Mouse (Mus musculus) layer of hippocampus, postnatal 10 days (tissue): ENCODE results near the gene Tek. TPM values are rescaled to one million over a fixed set of nuclear protein-coding genes. Genes with fewer than 3 reads are reported as not detected.

Source experiments
- DNase-seq, 2 experiments: peaks; one replicate each; pipeline ENCODE4 v3.0.0; 2021; ENCODE audit warnings: low spot score in 2 of 2
- total RNA-seq, 2 experiments: library from RNA; stranded (reverse); gene quantifications; 2 replicates each; pipeline ENCODE4 v1.2.3; 2021

Tek gene
- total RNA-seq, 2 experiments from 2014 or later, result 11.2 to 12.2 TPM

DNA sequence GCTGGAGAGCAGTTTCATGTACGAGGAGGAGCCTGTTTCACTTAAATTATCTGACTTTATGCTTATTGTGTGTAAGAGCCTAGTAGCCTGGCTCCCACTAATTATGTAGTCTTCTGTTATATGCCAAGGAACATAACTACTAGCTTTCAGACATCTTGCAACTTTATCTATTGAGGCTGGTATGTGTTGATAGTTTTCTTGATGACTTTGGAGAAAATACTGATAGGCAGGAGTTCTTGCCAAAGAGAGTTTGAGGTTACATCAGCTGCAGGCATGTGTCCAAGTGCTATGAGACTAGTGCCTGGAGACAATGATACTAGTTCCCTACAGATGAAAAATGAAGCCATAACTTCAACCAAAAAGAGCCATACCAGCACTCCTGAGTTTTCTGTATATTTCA, 64.1 kb downstream of the Tek start:
- no peak for DNase-seq

DNA sequence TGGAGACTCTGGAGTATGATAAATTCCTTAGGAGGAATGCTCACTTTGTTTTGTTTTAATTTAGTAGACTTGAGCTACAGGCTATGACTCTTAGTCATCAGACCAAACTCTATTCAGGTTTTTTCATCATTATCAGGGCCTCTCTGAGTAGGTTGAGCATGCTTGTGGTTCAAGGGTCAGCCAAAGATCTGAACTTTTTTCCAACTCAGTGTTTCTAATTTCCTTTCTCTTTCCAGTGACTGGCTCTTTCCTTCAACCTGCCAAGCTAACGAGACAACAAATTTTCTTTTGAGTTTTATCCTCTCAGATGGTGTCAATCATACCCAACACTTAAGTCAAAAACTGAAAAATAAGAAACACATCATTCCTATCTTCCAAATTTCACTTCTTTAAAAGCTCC, 71.5 kb downstream of the Tek start:
- DNase-seq, result no peak

DNA sequence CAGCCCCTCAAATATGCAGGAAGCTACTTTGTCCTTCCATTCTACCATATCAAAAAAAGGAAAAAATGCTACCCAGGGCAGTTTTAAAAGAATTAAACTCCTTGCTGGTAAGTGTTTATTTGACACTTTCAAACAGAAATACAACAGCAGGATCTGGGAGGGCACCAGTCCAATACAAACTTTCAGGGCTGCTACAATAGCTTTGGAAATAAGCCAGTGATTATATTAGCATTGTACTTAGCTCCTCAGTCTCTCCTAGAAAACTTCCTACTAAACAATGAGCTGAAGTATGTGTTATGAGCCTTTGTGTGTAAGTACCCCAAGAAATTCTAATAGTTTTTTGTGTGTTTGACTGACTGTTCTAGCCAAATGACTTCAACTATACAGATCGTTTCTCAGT, 87.8 kb downstream of the Tek start:
- DNase-seq, result no peak

DNA sequence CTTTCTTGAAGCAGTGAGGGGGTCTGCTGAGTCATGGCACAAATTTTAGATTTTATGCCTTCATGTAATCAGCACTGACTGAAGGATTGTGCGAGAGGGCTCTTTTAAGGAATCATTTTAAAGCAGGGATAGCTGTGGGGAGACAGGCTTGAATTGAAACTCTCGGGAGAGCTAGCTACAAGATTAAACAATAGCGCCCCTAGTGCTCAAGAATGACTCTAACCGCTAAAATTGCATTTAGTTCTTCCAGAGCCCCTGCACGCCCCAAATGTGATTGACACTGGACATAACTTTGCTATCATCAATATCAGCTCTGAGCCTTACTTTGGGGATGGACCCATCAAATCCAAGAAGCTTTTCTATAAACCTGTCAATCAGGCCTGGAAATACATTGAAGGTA, 88.3 kb downstream of the Tek start:
- DNase-seq, result no peak

DNA sequence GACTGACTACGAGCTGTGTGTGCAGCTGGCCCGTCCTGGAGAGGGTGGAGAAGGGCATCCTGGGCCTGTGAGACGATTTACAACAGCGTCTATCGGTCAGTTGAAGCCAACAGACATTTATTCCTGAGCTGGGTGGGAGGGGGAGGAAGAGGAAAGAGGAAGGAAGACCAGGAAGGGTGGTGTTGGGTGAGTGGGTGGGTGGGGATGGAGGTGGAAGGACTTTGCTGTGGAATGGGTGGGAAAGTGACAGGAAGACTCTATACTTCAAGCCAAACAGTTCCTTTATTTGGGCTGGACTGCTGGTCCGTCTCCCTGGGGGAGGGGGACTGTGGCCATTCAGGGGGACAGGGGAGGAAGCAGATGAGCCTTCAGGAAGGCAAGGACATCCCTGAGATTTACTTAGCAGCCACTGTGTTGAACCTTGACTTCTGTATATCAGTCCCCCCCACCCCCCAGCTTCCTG, 90.9 kb downstream of the Tek start:
- DNase-seq, result no peak

DNA sequence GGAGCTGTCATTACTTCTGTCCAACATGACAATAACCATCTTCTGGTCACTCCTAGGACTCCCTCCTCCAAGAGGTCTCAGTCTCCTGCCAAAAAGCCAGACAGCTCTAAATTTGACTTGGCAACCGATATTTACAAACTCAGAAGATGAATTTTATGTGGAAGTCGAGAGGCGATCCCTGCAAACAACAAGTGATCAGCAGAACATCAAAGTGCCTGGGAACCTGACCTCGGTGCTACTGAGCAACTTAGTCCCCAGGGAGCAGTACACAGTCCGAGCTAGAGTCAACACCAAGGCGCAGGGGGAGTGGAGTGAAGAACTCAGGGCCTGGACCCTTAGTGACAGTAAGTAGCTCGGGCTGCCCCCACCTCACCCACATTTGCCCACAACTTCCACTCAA, 98.0 kb downstream of the Tek start:
- no peak for DNase-seq

DNA sequence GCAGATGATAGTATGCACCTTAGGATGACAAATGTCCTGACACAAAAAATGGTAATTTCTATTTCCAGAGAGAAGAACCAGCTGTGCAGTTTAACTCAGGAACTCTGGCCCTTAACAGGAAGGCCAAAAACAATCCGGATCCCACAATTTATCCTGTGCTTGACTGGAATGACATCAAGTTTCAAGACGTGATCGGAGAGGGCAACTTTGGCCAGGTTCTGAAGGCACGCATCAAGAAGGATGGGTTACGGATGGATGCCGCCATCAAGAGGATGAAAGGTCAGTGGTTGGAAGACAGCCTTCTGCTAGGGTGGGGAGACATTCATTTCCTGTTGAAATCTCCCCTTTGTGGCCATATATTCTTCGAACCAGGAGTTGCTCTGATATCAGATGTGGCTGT, 114.2 kb downstream of the Tek start:
- no peak for DNase-seq

DNA sequence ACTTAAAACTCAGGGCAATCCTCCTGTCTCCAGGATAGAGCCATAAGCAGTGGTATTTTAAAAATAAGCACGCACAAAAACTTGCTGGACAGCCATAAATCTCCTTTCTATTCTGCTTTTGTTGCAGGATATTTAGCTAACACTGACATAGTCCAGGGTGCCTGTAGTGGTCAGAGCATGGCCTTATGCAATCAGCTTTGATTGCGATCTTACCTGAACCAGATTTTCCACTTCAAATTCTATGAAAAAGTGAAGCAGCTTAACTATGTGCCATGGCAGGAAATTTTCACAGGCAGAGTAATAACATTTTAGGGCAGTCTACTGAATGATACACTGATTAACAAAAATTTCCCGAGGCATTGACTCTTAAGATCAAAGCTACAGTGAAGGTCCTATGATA, 115.2 kb downstream of the Tek start:
- DNase-seq, result no peak

DNA sequence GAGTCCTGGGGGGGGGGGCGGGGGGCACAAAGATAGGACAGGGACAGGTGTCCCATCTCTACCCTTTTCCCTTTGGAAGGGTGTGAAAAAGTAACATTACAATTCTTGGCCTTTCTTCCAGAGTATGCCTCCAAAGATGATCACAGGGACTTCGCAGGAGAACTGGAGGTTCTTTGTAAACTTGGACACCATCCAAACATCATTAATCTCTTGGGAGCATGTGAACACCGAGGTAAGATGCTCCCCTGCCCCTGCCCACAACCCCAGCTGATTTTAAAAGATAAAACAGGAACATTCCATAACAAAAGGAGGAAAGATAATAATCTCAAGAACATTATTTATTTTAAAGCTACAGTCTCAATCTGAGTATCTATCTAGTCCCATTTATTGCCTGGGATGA, 116.1 kb downstream of the Tek start:
- DNase-seq, result no peak

DNA sequence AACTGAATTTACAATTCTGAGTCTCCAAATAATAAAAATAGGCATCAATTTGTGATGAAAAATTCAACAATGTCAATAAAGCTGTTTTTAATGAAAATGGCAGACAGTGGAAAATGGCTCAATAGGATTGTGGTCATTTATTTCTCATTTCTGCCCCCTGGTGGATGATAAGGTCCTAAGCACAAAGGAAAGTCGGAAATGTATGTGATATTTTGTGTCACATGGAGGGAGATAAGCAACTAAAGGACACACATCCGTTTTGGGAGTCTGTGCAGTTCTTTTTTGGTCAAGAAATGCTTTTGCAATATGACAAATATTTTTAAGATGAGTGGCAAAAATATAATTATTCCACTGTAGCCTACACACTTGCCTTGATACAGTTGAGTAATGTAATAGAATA, 161.7 kb downstream of the Tek start:
- no peak for DNase-seq

DNA sequence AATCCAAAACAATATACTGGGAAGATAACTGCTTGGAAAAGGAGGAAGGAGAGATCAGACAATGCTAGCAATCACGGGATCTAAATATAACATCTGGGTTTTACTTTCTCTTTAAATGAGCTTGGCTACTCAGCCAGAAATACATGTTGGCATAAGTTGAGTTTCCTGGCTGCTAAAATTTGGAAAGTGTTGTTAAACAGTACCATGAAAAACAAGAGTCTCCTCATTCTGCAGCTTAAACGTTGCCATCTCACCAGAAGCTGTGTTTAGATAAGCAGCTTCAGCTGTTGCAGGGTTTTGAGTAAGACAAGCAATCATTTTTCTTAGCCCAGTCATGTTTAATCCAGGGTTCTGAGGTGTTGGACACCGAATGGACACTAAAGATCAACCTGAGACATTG, 162.7 kb downstream of the Tek start:
- DNase-seq, result no peak

Other genes starting within 250 kb of the Tek start
- gene Gm10306, start 182.7 kb upstream of the Tek start, total RNA-seq, result not detected
- 10 to 100 TPM in 1 of 2 experiments, 1 to 10 TPM in 1; 9.7 to 11.1 TPM for gene Caap1, start 182.5 kb upstream of the Tek start, total RNA-seq
- 10 to 100 TPM; 71.9 to 72.4 TPM for gene Plaa, start 136.0 kb upstream of the Tek start, total RNA-seq
- 10 to 100 TPM; 24.6 to 28.9 TPM for gene Ift74, start 124.8 kb upstream of the Tek start, total RNA-seq
- not detected for gene Lrrc19, start 89.1 kb upstream of the Tek start, total RNA-seq
- gene Eqtn, start 189.6 kb downstream of the Tek start, total RNA-seq, result under 1 TPM; 0.75 to 0.78 TPM
- gene Mysm1, start 239.8 kb downstream of the Tek start, total RNA-seq, result 10 to 100 TPM; 29.0 to 30.2 TPM